Mouse (Mus musculus): ENCODE measurements around the gene Lonp1. TPM values are rescaled to one million over a fixed set of nuclear protein-coding genes. Genes with fewer than 3 reads are reported as not detected.
"Not testable (repeated sequence)": the region's sequence is repeated elsewhere in the genome, so short reads cannot be mapped to it uniquely, and the experiment has no call there.

The Lonp1 gene
- total RNA-seq, 2 experiments from 2014 or later: 458 to 700 TPM

- DNase-seq (ENCODE audit: low spot score in 2 of 2): no peak
Measured at GRCm38 (mm10) chr17:56627530-56628277, 1.0 kb upstream of the Lonp1 start, which contains the start of gene Catsperd. Gene Catsperd (plus strand): TSS chr17:56628143.

- no peak for DNase-seq (ENCODE audit: low spot score in 2 of 2)
Measured at GRCm38 (mm10) chr17:56626260-56626659, 427 bp downstream of the Lonp1 start.

GRCm38 (mm10) chr17:56625495-56625894 lies 1.2 kb downstream of the Lonp1 start:
- DNase-seq (ENCODE audit: low spot score in 2 of 2): peak in 1 of 2 experiments; percentile 58

GRCm38 (mm10) chr17:56617628-56618027 lies 9.1 kb downstream of the Lonp1 start:
- no peak for DNase-seq (ENCODE audit: low spot score in 2 of 2)

- no peak for DNase-seq (ENCODE audit: low spot score in 2 of 2)
Measured at GRCm38 (mm10) chr17:56616725-56617124, 10.0 kb downstream of the Lonp1 start.

- no peak for DNase-seq (ENCODE audit: low spot score in 2 of 2)
Measured at GRCm38 (mm10) chr17:56615792-56616191, 10.9 kb downstream of the Lonp1 start.

GRCm38 (mm10) chr17:56615136-56615784 lies 11.4 kb downstream of the Lonp1 start:
- no peak for DNase-seq (ENCODE audit: low spot score in 2 of 2)

- peak in 1 of 2 experiments; percentile 43 for DNase-seq (ENCODE audit: low spot score in 2 of 2)
Measured at GRCm38 (mm10) chr17:56614391-56615135, 12.1 kb downstream of the Lonp1 start.

- peak in 1 of 2 experiments; percentile 42 for DNase-seq (ENCODE audit: low spot score in 2 of 2)
Measured at GRCm38 (mm10) chr17:56613893-56614292, 12.8 kb downstream of the Lonp1 start.

GRCm38 (mm10) chr17:56613236-56613844 lies 13.3 kb downstream of the Lonp1 start, which contains the start of gene Rpl36:
Gene Rpl36 (plus strand): TSS chr17:56613416.
- DNase-seq (ENCODE audit: low spot score in 2 of 2): peak; percentile 96 to 98

GRCm38 (mm10) chr17:56612565-56612939 lies 14.1 kb downstream of the Lonp1 start:
- not testable (repeated sequence) for DNase-seq (ENCODE audit: low spot score in 2 of 2)

GRCm38 (mm10) chr17:56611861-56612564 lies 14.7 kb downstream of the Lonp1 start:
- DNase-seq (ENCODE audit: low spot score in 2 of 2): no peak

- no peak for DNase-seq (ENCODE audit: low spot score in 2 of 2)
Measured at GRCm38 (mm10) chr17:56611323-56611722, 15.4 kb downstream of the Lonp1 start.

GRCm38 (mm10) chr17:56609452-56610171 lies 17.1 kb downstream of the Lonp1 start, which contains the start of gene 2410015M20Rik:
Gene 2410015M20Rik (minus strand): TSS chr17:56609771.
- DNase-seq (ENCODE audit: low spot score in 2 of 2): peak; percentile 85 to 88

GRCm38 (mm10) chr17:56608699-56609098 lies 18.0 kb downstream of the Lonp1 start:
- no peak for DNase-seq (ENCODE audit: low spot score in 2 of 2)

GRCm38 (mm10) chr17:56607521-56608062 lies 19.1 kb downstream of the Lonp1 start:
- no peak for DNase-seq (ENCODE audit: low spot score in 2 of 2)

GRCm38 (mm10) chr17:56605431-56605830 lies 21.3 kb downstream of the Lonp1 start:
- DNase-seq (ENCODE audit: low spot score in 2 of 2): no peak

- DNase-seq (ENCODE audit: low spot score in 2 of 2): no peak
Measured at GRCm38 (mm10) chr17:56604422-56604821, 22.3 kb downstream of the Lonp1 start.

GRCm38 (mm10) chr17:56604070-56604380 lies 22.7 kb downstream of the Lonp1 start:
- DNase-seq (ENCODE audit: low spot score in 2 of 2): no peak

Measured in adrenal gland, adult 18-20 months (tissue).